Mouse (Mus musculus): ENCODE results near the gene 4921504E06Rik.

- TF ChIP-seq CTCF (IDR thresholded peaks at IDR 0.05; ENCODE audit: borderline replicate concordance, control insufficient read depth, extremely low read depth, insufficient read depth, low read length, poor library complexity): no peak
- no peak for TF ChIP-seq POLR2A (IDR thresholded peaks at IDR 0.05; ENCODE audit: control insufficient read depth, extremely low read depth, insufficient read depth, low read length, poor library complexity)
Measured at GRCm38 (mm10) chr2:19524071-19524470, 29.6 kb downstream of the 4921504E06Rik start.
